Mouse (Mus musculus): ENCODE data around the gene Nln.
A peak's percentile ranks its signal among the peaks of the same experiment; 100 is the strongest.

The Nln gene

GRCm38 (mm10) chr13:104015246-104016105, 93.9 kb downstream of the Nln start:
- no peak for DNase-seq (ENCODE audit: low read depth, low spot score)

GRCm38 (mm10) chr13:104014038-104014437, 95.4 kb downstream of the Nln start:
- DNase-seq (ENCODE audit: low read depth, low spot score), result no peak

- no peak for DNase-seq (ENCODE audit: low read depth, low spot score)
Observed at GRCm38 (mm10) chr13:104013380-104013779, 96.0 kb downstream of the Nln start.

- DNase-seq (ENCODE audit: low read depth, low spot score), result no peak
Observed at GRCm38 (mm10) chr13:104012214-104012833, 97.1 kb downstream of the Nln start.

GRCm38 (mm10) chr13:104011289-104011688, 98.1 kb downstream of the Nln start:
- no peak for DNase-seq (ENCODE audit: low read depth, low spot score)

GRCm38 (mm10) chr13:104005231-104005845, 104.1 kb downstream of the Nln start:
- no peak for DNase-seq (ENCODE audit: low read depth, low spot score)

- DNase-seq (ENCODE audit: low read depth, low spot score), result no peak
Observed at GRCm38 (mm10) chr13:103994085-103994455, 115.3 kb downstream of the Nln start.

- no peak for DNase-seq (ENCODE audit: low read depth, low spot score)
Observed at GRCm38 (mm10) chr13:103993142-103994084, 116.0 kb downstream of the Nln start.

- no peak for DNase-seq (ENCODE audit: low read depth, low spot score)
Observed at GRCm38 (mm10) chr13:103986660-103987059, 122.8 kb downstream of the Nln start.

GRCm38 (mm10) chr13:103985510-103986278, 123.7 kb downstream of the Nln start:
- no peak for DNase-seq (ENCODE audit: low read depth, low spot score)

- peak; percentile 6 for DNase-seq (ENCODE audit: low read depth, low spot score)
Observed at GRCm38 (mm10) chr13:103982376-103982775, 127.0 kb downstream of the Nln start.

GRCm38 (mm10) chr13:103980414-103980813, 129.0 kb downstream of the Nln start:
- no peak for DNase-seq (ENCODE audit: low read depth, low spot score)

GRCm38 (mm10) chr13:103978286-103978866, 131.0 kb downstream of the Nln start:
- DNase-seq (ENCODE audit: low read depth, low spot score), result no peak

GRCm38 (mm10) chr13:103977844-103978243, 131.6 kb downstream of the Nln start:
- DNase-seq (ENCODE audit: low read depth, low spot score), result no peak

GRCm38 (mm10) chr13:103976181-103976724, 133.2 kb downstream of the Nln start:
- no peak for DNase-seq (ENCODE audit: low read depth, low spot score)

- DNase-seq (ENCODE audit: low read depth, low spot score), result no peak
Observed at GRCm38 (mm10) chr13:103975101-103975500, 134.3 kb downstream of the Nln start.

GRCm38 (mm10) chr13:103973977-103974376, 135.4 kb downstream of the Nln start:
- DNase-seq (ENCODE audit: low read depth, low spot score), result no peak

All from CD4-positive, CD25-positive, alpha-beta regulatory T cell, adult 2 months (primary cell).